Mouse (Mus musculus) cortical plate, adult 2 months (tissue): ENCODE measurements at regions not wholly inside any gene's neighbourhood (a gene's known extent, or its start where the extent isn't known, plus 50 kb on each side); places are given as distances from the start of the nearest gene placed in this dataset.

ENCODE experiments used
- CTCF ChIP-seq: fragments of 200-500 bp; IDR thresholded peaks from 2 replicates; pipeline ENCODE4 v1.5.1; 2011; ENCODE audit warnings: mild to moderate bottlenecking, control low read depth, low read length; ENCODE audit not compliant: insufficient read depth; ENCODE audit errors: extremely low read depth
- POLR2A ChIP-seq: fragments of 200-500 bp; IDR thresholded peaks from 2 replicates; pipeline ENCODE4 v1.6.1; 2011; ENCODE audit warnings: mild to moderate bottlenecking, low read length, control low read depth; ENCODE audit not compliant: insufficient read depth; ENCODE audit errors: extremely low read depth

- no peak for TF ChIP-seq CTCF
- TF ChIP-seq POLR2A, result no peak
Measured at GRCm38 (mm10) chr14:120140211-120140610, 98.0 kb upstream of the Oxgr1 start.
